Mouse (Mus musculus) stomach, embryonic 14.5 days (tissue): Measurements from ENCODE around the gene Rad51c. TPM values are rescaled to one million over a fixed set of nuclear protein-coding genes. Genes with fewer than 3 reads are reported as not detected.
"Not testable (repeated sequence)": the region's sequence is repeated elsewhere in the genome, so short reads cannot be mapped to it uniquely, and the experiment has no call there.

ENCODE experiments used
- ATAC-seq: fragments of 200-750 bp; cut with Nextera tagmentation; 2 replicates; pipeline ENCODE4 v1.8.0; 2017; ENCODE audit warnings: low read depth, moderate TSS enrichment; ENCODE audit not compliant: insufficient number of reproducible peaks, insufficient read depth, low FRiP score
- H3K27ac ChIP-seq: fragments of 300-500 bp; sonication (generic); 2 replicates; pipeline ENCODE4 v1.5.1; 2014; ENCODE audit warnings: mild to moderate bottlenecking, low read length, moderate library complexity, mixed read lengths
- H3K27me3 ChIP-seq: fragments of 300-500 bp; sonication (generic); 2 replicates; pipeline ENCODE4 v1.6.1; 2014; ENCODE audit warnings: low read length, control low read depth, mixed read lengths; ENCODE audit not compliant: control insufficient read depth, insufficient read depth
- H3K36me3 ChIP-seq: fragments of 300-500 bp; sonication (generic); 2 replicates; pipeline ENCODE4 v1.6.1; 2014; ENCODE audit warnings: mild to moderate bottlenecking, control low read depth, low read length, moderate library complexity, mixed read lengths; ENCODE audit not compliant: control insufficient read depth, insufficient read depth
- H3K4me1 ChIP-seq: fragments of 300-500 bp; sonication (generic); 2 replicates; pipeline ENCODE4 v1.6.1; 2014; ENCODE audit warnings: low read length, control low read depth, mixed read lengths; ENCODE audit not compliant: control insufficient read depth, insufficient read depth
- H3K4me2 ChIP-seq: fragments of 300-500 bp; sonication (generic); replicated peaks from 2 replicates; pipeline ENCODE4 v1.6.1; 2014; ENCODE audit warnings: low read depth, low read length, control low read depth
- H3K4me3 ChIP-seq: fragments of 300-500 bp; sonication (generic); 2 replicates; pipeline ENCODE4 v1.5.1; 2014; ENCODE audit warnings: low read depth, low read length, control low read depth
- H3K9ac ChIP-seq: fragments of 300-500 bp; sonication (generic); replicated peaks from 2 replicates; pipeline ENCODE4 v1.6.1; 2014; ENCODE audit warnings: low read depth, mild to moderate bottlenecking, control low read depth, low read length, moderate library complexity, mixed read lengths
- H3K9me3 ChIP-seq: fragments of 300-500 bp; sonication (generic); 2 replicates; pipeline ENCODE4 v1.6.1; 2016; ENCODE audit warnings: low read depth, low read length, control low read depth; ENCODE audit not compliant: control insufficient read depth
- WGBS: fragments of 180-500 bp; shearing (Covaris S2); extraction: QIAGEN DNeasy Blood & Tissue Kit; methylation state at CpG from one replicate; pipeline ENCODE4 v1.1.7; 2014; 5-methylcytosine and 5-hydroxymethylcytosine counted together
- polyA plus RNA-seq: library from polyadenylated mRNA; unstranded; fragments of >200 nt; fragmentation: Nextera tagmentation; extraction: Ambion mirVana; gene quantifications from 2 replicates; pipeline ENCODE4 v1.2.1, GENCODE M21; 2014

Rad51c gene
- 6.0 and 7.2 TPM in 2 replicates for polyA plus RNA-seq

DNA sequence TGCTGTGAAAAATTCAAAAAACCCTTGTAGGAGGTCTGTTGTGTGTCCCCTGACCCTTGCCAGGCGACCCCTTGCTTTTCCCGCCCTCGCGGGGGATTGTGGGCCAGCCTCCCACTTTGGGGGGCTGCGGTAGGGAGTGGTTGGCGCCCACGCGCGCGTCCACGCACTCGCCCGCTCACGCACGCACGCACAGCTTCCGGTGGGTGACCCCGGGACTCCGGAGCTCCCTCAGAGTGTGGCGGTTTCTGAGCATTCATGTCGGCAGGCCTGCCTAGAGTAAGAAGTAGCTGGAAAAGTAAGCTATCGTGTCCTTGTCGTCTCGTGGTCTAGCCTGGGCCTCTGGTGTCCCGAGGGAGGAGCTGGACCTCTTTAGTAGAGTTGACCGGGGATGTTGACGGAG, at the start of gene Rad51c, which contains the start of gene Tex14:
Gene Rad51c, minus strand, starts transcription at position 79 of the 400 bp plus-strand sequence.
Gene Tex14, plus strand, starts transcription at position 190 of the 400 bp plus-strand sequence.
- Histone ChIP-seq H3K27me3 (no peaks in the 10 kb centered on the region), H3K9ac (peak within 1 kb of the TSS; percentile 47), H3K4me1 (no peaks in the 10 kb centered on the region), H3K9me3 (no peaks in the 10 kb centered on the region), H3K36me3 (no peaks in the 10 kb centered on the region), H3K4me2 (peak within 1 kb of the TSS; percentile 46), H3K4me3 (peak within 1 kb of the TSS; percentile 47), H3K27ac (peak within 1 kb of the TSS; percentile 89)
- ATAC-seq, result 0 out of 2 replicates have a peak, but pooled peaks have one; percentile 2
- WGBS, result 79% methylated on average over 27 of the region's 27 CpGs

DNA sequence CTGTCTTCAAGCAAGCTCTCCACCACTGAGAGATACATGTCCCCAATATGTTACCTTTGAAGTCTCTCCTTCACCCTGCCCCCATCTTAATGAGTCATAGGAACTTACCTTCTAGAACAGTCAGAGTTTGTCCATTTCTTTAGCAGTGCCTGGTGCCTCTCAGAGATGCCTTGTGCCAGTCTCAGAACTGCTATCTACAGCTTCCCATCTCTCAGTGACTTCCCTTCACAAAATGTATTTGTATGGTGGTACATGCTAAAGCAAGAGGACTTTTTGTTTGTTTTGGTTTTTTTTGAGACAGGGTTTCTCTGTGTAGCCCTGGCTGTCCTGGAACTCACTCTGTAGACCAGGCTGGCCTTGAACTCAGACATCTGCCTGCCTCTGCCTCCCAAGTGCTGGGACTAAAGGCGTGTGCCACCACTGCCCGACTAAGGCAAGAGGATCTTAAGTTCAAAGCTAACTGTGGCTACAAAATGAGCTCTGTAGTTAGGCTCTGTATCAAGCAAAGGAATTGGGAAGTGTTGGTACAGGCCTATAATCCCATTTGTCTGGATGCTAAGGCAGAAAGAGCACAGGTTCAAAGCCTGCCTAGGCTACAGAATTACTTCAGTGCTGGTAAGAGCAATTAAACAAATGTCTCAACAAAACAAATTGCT, 49.4 kb upstream of the Rad51c start:
- Histone ChIP-seq H3K4me1 (no peaks in the 10 kb centered on the region), H3K36me3 (no peaks in the 10 kb centered on the region), H3K27me3 (no peaks in the 10 kb centered on the region), H3K4me3 (no peak overlapping the region), H3K9ac (no peak overlapping the region), H3K4me2 (no peak overlapping the region), H3K9me3 (no peaks in the 10 kb centered on the region), H3K27ac (no peak overlapping the region)
- no peak for ATAC-seq
- WGBS, result 78% methylated on average over 2 of the region's 2 CpGs

DNA sequence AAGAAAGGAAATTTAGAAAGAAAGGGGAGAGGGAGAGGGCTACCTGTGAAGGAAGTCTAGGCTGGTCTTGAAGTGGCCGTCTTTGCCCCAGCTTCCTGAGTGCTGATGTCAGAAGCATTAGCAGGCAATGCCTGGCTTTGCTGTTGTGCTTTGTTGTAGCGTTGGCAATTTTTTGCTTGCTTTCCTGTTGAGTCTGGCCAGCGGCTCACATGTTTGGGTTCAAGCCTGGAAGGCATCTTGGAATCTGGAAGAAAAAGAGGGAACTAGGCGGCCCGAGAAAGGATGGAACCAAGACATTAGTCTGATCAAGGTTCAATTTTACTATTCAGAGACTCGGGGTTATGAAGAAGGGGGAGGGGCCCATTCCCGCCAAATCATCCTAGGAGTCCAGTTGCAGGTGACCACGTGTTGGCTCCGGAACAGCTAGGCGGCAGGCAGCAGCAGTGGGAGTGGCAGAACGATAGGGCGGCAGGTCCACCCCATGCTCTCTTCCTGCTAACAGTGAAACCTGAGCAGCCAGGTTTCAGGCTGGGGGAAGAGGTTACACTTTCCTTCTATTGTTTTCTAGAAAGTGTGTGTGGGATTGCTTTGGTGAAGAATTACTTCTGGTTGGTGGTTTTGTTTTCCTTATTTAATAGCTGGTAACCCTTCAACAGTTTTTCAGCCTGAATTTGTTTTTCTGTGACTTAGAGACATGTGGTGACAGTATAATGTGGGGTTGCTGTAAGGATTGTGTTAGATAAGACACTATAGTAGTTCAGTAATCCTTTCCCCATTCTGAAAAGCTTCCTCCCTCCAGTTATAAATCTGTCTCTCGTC, 48.7 kb upstream of the Rad51c start:
- Histone ChIP-seq H3K27me3 (no peaks in the 10 kb centered on the region), H3K4me3 (no peak overlapping the region), H3K9me3 (no peaks in the 10 kb centered on the region), H3K9ac (no peak overlapping the region), H3K36me3 (no peaks in the 10 kb centered on the region), H3K4me2 (no peak overlapping the region), H3K4me1 (no peaks in the 10 kb centered on the region), H3K27ac (no peak overlapping the region)
- no peak for ATAC-seq
- 12% methylated on average over 13 of the region's 13 CpGs for WGBS

DNA sequence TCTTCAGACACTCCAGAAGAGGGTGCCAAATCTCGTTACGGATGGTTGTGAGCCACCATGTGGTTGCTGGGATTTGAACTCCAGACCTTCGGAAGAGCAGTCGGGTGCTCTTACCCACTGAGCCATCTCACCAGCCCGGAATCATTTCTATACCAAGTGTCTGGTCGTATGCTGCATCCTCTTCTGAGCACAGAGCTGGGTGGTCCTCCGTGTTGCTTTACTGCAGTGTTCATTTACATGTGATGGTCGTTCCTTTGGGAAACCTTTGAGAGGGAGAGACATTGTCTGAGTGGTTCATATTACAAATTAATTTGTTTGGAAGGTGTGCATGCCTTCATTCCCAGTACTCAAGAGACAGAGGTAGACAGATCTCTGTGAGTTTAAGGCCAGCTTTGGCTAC, 48.0 kb upstream of the Rad51c start:
- not testable (repeated sequence) for H3K4me3 ChIP-seq, H3K4me2 ChIP-seq, H3K36me3 ChIP-seq, H3K4me1 ChIP-seq, H3K27ac ChIP-seq, ATAC-seq, H3K9me3 ChIP-seq, H3K9ac ChIP-seq, H3K27me3 ChIP-seq
- WGBS, result 76% methylated on average over 6 of the region's 8 CpGs

DNA sequence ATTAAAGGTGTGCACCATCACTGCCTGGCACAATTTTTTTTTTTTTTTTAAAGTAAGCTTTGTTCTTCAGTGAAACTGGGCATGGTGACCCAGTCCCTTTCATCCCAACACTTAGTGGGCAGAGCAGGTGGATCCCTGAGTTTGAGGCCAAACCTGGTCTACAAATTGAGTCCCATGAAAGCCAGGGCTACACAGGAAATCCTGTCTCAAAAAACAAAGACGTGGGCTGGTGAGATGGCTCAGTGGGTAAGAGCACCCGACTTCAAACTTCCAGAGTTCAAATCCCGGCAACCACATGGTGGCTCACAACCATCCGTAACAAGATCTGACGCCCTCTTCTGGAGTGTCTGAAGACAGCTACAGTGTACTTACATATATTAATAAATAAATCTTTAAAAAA, 45.1 kb upstream of the Rad51c start:
- ATAC-seq, H3K36me3 ChIP-seq, H3K27me3 ChIP-seq, H3K9ac ChIP-seq, H3K4me2 ChIP-seq, H3K9me3 ChIP-seq, H3K4me1 ChIP-seq, H3K4me3 ChIP-seq, H3K27ac ChIP-seq: not testable (repeated sequence)
- 52% methylated on average over 5 of the region's 5 CpGs for WGBS

DNA sequence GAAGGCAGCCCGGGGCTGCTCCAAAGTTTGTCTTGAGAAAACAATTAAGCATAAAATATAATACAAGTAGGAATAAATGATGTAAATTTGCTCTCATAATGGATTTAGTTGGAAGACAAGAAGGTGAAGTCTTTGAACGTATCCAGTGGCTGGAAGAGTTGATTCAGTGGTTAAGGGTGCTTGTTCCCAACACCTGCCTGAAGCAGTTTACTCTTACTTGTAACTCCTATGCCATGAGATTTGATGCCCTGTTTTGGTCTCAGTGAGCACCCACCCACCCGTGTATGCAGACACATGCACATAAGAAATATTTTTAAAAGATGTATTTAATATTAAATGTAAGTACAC, 44.4 kb upstream of the Rad51c start:
- H3K36me3 ChIP-seq, result no peaks in the 10 kb centered on the region
- H3K4me2 ChIP-seq, result no peak overlapping the region
- H3K9me3 ChIP-seq, result no peaks in the 10 kb centered on the region
- no peak for ATAC-seq
- H3K27me3 ChIP-seq, result no peaks in the 10 kb centered on the region
- peak overlapping the region; percentile 58 for H3K27ac ChIP-seq
- no peak overlapping the region for H3K9ac ChIP-seq
- no peak overlapping the region for H3K4me3 ChIP-seq
- WGBS, result 10% methylated on average over 3 of the region's 3 CpGs
- H3K4me1 ChIP-seq, result no peaks in the 10 kb centered on the region

DNA sequence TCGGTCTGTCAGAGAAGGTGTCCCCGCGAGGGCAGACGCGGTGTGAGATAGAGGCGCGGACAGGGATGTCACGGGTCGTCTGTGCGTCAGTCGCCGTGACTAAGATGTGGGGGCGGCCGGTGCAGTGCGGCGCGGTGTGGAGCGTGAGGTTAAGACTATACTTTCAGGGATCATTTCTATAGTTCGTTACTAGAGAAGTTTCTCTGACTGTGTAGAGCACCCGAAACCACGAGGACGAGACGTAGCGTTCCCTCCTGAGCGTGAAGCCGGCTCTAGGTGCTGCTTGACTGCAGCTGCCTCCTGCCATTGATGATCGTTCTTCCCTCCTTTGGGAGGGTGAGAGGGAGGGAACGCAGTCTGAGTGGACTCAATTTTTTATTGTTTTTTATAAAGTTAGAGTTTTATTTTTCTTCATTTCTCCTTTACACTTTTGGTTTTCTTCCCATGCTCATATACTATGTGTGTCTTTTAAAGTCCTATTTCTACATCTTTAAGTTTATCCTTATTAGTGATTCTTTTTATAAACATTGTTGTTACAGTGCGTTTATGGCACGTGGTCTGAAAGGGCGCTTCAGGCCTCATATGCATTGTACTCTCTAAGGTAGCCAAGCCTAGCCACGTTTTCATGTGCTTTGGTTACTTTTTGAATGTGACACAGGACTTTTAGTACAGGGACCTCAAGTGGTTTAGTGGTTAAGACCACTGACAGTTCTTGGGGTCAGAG, 43.9 kb upstream of the Rad51c start:
- not testable (repeated sequence) for H3K4me1 ChIP-seq, H3K27me3 ChIP-seq, H3K4me2 ChIP-seq, H3K9me3 ChIP-seq, H3K4me3 ChIP-seq, H3K9ac ChIP-seq, H3K36me3 ChIP-seq
- 0% methylated on average over 6 of the region's 32 CpGs for WGBS
- peak overlapping the region; percentile 58 for H3K27ac ChIP-seq
- peak; percentile 94 for ATAC-seq

DNA sequence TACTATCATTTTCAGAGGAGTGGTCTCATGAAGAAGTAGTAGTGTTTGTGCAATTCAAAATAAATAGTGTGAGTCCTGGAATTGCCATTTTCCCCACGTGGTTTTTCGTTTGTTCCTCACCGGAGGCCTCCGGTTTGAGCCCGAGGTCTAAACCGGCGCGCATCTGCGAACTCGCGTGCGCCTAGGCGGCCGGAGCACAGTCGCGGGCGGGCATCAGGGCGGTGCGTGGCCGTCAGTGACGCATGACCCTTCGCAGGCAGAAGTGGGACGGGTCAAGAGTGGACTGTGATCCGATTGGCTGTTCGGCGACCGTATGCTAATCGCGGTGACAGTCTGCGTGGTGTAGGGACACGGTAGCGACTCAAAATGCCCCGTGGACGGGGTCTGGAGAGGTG, 43.3 kb upstream of the Rad51c start:
- H3K27ac ChIP-seq, result peak overlapping the region; percentile 11; the same call in 1 of the 2 replicates
- WGBS, result under 1% methylated on average over 32 of the region's 34 CpGs
- not testable (repeated sequence) for H3K9me3 ChIP-seq, H3K4me1 ChIP-seq, H3K36me3 ChIP-seq, H3K27me3 ChIP-seq
- 0 out of 2 replicates have a peak overlapping the region, but pooled peaks have one; percentile 3 for H3K9ac ChIP-seq
- peak overlapping the region; percentile 54 for H3K4me2 ChIP-seq
- ATAC-seq, result peak; percentile 95
- peak overlapping the region; percentile 28 for H3K4me3 ChIP-seq
